Mouse (Mus musculus) induced T-regulatory cell, adult 2 months (primary cell): ENCODE results near the gene Prss57.

Experiments
- DNase-seq: peaks from one replicate; pipeline ENCODE4 v3.0.0-alpha.2; 2012; ENCODE audit warnings: low read depth

The Prss57 gene

DNA sequence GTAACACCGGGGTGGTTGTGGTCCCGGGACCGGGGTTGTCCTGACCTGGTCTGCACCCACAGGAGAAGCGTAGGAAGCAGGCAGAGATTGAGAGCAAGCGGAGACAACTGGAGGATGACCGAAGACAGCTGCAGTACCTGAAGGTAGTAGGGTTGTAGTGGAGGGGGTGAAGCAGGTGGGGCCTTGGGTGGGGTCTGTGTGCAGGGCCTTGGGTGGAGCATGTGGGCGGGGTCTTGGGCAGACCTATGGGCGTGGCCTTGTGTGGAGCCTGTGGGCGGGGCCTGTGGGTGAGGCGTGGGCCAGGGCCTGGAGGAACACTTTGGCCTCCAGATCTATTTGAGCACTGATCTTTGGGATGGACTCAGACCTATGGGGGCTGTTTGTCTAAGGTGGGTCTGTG is 16.2 kb upstream of the Prss57 start:
- no peak for DNase-seq

DNA sequence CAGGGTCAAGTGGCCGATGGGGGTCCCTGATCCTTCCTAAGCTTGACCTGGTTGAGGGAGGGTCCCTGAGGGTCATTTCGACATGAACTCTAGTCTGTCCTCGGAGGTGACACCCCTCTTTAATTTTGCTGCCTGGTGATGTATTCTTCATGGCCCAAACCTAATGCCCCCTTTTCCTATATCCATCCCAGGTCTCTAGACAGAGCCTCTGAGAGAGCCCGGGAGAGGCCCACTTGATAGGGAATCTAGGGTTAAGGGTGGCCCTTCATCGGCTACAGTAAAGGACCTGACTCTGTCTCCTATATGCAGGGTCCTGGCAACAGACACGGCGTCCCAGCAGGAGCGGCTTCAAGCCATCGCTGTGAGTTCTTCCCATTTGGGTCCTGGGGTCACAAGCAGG is 15.6 kb upstream of the Prss57 start:
- no peak for DNase-seq

DNA sequence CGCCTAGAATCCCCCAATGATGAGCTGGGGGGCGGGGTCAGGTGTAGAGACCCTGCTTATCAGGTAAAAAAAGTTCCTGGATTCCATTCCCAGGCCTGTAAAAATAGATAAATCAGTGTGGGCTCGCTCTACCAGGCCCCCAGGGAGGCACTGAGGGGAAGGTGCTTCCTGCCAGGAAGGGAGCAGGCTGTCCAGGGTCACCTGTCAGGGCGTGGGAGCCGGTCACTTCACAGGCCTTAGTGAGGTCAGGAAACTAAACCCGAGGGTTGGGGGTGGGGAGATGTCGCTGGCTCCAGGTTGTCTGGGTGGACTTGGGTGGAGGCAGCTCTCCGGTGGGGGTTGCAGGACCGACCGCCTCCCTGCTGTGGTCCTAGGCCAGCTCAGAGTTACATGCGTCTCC is 14.9 kb upstream of the Prss57 start:
- DNase-seq: no peak

DNA sequence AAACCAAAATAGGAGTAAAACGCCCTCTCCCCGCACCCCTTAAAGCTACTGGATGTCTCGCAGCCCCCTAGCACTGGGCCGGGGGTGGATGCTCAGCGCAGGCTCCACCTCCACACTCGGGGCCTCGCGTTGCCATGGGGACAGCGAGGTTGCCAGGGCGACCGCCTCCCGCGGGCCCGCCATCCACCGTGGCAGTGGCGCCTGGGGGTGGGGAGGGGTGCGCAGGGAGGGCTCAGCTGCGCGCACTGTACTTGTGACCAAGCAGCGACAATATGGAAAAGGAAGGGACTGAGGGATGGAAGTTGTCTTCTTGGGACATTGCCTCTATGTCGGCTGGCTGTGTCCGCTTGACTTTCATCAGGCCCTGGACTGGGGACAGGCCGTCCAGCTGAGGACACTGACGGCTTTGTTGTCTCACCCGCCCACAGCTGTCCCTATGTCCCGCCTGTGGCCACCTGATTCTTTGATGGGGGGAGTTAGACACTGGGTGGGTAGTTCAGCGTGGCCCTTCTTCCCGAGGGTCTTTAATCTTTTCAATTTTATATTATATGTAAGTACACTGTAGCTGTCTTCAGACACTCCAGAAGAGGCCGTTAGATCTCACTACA is 13.1 kb upstream of the Prss57 start:
- no peak for DNase-seq

DNA sequence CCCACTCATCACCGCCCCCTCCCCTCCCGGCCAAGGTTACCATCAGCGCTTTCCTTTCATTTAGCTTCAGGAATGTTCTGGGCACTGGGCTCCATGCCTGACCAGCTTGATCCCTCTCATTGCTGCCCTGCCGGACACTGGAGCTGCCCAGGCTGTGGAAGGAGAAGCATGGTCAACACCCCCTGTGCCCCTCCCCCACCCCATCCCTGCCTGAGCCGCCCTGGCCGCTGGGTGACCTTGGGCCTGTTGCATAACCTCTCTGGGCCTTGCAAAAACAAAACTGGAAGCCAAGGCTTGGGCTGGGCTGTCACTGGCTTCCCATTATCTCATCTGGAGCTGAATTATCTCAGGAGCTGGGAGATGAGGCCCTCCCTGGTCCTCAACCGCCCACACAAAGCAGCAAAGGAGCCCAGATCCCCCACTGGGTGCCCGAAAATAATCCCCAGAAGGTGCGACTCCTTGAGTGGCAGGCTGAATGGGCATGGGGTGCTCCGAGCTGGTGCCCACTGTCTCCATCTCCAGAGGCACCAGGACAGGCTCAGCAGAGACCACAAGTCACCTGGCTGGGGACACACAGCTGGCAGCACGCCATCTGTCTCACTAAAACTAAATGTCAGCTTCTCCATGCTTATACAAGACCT is 11.7 kb upstream of the Prss57 start:
- no peak for DNase-seq

DNA sequence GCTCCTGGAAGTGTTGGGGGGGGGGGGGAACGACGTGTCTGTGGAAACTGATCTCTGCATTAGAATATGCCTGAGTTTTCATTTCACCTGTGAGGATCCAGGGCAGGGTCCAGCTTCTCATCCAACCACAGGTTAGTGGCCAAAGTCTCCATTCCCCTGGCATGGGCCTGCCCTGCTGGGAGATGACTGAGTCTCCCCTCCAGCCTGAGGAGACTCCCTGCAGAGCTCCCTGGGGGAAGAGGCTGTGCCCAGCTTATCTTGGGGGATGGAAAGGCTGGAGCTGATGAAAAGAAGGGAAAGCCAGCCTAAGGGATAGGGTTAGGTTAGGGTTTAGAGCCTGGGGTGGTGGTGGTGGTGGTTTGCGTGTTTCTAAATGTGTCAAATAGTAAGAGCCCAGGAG is 11.1 kb upstream of the Prss57 start:
- no peak for DNase-seq

DNA sequence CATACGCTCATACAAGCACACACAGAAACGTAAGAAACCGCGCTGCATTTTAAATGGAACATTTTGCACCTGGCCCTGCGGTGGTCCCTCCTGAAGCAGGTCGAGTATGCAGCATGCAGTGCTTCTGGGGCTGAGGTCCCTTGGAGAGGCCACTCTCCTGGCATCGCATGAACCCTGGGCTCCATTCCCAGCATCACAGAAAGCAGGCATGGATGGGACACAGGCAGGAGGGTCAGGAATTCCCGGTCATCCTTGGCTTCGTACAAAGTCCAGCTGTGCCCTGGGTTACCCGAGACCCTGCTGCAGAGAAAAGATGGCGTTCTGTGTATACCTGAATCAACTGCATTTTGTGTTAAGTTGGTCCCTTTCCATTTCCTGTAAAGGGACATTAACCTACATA is 9.7 kb upstream of the Prss57 start:
- no peak for DNase-seq

DNA sequence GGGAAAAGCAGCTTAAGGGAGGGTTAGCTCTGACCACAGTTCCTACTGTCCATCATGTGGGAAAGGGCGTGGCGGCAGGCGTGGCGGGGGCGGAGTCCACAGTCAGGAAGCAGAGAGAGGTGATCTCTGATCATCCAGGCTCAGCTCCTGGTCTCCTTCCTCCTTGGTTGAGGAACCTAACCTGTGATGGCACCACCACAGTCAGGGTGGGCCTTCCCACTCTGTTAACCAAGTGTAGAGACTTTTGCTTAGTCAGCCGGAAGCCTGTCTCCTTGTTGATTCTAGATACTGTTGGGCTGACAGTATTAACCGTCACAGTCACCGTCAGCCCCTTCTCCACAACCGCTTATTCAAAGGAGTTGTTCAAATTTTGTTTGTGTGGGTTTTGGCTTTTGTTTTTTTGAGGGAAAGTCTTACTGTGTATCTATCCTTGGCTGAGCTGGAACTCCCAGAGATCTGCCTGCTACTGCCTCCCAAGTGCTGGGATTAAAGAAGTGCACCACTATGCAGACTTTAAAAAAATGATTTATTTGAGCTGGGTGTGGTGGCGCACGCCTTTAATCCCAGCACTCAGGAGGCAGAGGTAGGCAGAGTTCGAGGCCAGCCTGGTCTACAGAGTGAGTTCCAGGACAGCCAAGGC is 7.6 kb upstream of the Prss57 start:
- no peak for DNase-seq

DNA sequence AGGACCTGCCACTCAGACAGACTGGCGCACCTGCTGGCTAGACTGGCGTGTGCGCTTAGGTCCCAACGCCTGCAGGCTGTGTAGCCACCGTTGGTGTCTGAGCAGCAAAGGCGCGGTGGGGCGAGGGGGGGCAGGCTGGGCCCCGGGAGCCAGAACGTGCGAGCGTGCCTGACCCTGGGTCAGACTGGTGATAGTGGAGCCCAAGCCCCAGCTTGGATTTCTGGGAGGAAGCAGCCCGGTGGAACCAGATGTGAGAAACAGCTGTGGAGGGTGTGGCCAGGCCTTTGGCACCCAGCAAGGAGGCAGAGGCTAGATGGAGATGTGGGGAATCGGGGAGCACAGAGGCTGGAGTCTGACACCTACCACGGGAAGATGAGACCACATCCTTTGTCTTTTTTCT is 6.6 kb upstream of the Prss57 start:
- no peak for DNase-seq

DNA sequence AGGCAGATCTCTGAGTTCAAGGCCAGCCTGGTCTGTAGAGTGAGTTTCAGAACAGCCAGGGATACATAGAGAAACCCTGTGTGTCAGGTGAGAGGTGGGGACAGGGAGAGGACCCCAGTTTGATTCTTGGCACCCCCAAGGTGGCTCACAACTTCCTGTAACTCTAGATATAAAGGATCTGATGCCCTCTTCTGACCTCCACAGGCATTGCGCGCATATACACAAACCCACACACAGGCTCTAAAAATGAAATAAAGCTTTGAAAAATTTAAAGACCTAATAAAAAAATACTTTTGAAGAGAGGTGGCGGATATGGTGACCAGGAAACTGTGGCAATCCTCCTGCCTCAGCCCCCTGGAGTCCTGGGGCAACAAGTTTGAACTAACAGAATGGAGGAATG is 5.1 kb upstream of the Prss57 start:
- DNase-seq: no peak

DNA sequence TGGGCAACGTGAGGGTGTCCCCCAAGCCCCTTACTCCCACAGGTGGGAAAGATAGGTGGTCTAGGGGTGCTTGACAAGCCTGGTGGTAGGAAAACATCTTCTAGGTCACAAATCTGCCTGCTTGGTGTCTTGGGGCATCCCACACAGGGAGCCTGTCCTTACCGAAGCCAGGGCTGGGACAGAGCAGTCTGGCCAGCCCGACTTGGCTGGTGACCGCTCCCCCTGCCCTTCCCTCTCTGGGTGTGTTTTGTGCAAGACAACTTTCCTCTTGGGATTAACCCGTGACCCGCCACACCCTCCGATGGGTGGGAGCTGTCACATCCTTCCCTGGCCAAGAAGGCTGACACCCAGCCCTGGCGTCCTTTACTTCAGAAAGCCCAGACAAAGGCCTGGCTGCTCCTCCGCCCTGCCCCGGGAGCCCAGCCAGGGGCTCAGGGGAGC is 3.8 kb upstream of the Prss57 start:
- no peak for DNase-seq

DNA sequence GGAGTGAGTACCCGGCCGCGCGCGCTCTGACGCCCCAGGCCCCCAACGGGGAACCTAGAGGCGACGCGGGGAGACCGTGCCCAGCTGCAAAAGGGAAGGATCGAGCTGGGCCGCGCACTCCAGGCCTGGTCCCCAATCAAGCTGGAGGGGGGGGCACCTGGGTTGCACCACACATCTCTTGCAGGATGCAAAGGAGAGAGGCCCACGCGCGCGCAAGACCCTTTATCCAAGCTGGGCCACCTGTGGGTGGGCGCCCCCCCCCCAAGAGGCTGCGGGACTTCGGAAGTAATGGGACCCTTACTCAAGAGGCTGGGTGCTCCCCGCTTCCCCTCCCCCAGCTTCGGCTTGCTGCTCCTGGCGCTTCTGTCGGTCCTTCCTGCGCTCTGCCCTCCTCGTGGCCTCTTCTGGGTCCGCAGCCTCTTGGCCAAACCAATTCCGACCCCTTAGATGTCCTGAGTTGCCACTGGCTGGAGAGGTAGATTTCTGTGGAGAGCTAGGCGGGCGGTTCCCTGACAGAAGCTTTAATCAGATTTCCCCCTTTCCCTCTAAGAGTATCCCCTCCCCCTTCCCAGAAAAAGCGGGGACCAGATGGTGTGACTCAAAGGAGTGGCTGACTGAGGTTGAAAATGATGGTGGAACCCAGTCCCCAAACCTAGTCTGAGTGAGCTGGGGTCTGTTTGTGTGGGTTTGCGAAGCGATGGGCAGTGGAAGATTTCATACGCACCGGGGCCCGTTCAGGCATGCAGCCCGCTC is 3.2 kb upstream of the Prss57 start:
- DNase-seq: no peak

DNA sequence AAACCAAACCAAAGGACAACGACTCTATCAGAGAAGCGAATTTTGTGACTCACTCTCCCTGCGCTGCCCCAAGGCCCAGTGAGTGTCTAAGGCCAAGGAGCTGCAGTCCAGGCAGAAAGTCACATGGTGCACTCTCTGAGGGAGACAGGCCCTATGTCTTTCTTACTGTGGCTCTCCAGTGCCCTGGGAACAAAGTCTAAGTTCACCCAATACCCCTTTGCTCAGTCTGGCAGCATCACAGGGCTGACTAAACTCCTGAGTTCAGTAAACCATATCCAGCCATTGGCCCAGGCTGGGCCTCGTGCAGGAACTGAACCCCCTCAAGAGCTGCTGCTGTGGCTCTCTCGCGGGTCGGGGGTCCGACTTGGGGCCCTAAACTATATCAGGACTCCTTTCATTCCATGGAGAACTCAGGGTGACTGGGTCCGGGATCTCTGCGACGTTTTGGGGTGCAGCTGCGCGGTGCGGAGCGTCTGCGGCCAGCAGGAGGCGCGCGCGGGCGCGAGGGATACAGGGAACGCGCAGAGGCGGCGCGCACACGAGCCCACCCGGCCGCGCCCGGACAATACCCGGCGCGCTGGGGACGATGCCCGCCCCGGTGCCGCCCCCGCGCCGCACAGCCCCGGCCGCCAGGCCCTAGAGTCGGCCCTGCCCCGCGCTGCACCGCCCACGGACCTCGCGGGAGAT is 2.4 kb upstream of the Prss57 start, which contains the start of gene Palm:
Gene Palm (plus strand): TSS at position 522 of the 687 bp plus-strand sequence.
- DNase-seq: peak; percentile 85

DNA sequence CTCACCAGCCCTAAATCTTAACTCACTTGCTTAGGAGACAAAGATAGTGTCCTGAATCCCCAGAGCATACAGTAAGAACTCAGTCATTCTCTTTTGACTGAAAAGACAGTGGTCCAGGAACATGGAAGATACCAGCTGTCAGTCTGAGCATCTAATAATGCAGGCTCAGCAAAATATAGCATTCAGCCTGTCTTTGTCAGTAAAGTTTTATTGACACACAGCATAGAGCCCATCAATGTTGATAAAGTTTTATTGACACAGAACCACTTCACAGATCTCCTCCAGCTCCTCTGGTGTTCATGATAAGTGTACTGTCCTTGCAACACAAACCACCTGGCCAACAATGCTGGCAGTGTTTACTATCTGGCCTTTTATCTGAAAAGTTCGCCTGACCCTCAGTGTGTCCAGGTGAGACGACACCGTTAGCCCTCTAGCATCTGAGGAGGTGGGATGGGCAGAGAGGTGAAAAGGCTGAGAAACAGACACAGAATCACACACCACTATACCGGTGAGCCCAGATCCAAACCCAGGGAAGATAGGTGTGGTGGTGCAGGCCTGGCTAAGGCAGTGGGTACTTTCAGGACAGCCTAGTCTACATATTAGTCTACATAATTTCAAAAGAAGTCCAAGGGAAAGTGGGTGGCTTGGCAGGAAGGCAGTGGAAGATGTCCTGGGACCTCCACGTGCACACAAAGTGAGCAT is 1.7 kb upstream of the Prss57 start:
- DNase-seq: no peak

DNA sequence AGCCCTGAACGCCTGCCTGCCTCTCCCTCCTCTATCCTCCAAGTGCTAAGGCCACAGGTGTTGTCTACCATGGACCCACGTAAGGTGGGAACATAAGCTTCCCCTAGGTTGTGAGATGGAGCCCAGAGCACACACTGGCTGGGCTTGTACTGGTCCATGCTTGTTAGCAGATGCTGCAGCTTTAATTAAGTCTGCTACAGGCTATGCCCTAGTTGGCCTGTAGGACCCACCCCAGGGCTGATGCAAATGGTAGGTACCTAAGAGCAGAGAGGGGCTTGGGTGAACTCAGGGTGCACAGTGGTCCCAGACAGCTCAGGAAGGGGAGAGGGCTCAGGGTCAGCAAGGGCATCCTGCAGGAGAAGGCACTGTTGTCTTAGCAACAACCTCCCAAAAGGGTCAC is 1.2 kb downstream of the Prss57 start:
- DNase-seq: no peak

DNA sequence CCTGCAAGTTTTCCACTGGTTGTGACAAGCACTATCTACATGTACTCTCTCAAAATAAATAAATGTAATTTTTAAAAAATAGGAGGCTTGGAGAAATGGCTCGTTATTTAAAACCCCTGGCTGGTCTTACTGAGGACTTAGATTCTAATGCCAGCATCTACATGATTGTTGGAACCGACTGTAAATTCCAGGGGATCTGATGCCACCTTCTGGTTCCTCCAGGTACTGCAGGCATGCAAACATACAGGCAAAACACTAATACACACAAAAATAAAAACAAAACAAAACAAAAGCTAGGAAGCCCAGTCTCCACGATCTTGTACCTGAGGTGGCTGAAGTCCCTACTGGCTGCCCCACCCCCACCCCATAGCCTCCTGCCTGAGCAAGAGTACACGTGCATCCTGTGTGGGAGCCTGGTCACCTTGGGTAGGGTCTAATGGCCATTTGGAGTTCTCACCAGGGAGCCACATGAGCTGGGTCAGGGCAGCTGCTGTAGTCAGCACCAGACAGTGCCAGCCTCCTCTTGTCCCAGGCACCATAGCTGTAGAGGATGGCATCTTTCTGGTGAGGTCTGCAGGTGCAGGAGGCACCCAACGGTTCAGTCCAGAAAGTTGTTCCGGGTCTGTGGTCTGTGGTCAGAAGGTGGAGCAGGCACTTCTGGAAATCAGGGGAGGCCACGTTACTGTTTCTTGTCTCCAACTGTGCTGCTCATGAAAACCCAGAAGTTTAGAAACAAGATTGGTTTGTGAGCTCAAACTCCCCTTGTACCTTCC is 2.2 kb downstream of the Prss57 start:
- peak; percentile 90 for DNase-seq

DNA sequence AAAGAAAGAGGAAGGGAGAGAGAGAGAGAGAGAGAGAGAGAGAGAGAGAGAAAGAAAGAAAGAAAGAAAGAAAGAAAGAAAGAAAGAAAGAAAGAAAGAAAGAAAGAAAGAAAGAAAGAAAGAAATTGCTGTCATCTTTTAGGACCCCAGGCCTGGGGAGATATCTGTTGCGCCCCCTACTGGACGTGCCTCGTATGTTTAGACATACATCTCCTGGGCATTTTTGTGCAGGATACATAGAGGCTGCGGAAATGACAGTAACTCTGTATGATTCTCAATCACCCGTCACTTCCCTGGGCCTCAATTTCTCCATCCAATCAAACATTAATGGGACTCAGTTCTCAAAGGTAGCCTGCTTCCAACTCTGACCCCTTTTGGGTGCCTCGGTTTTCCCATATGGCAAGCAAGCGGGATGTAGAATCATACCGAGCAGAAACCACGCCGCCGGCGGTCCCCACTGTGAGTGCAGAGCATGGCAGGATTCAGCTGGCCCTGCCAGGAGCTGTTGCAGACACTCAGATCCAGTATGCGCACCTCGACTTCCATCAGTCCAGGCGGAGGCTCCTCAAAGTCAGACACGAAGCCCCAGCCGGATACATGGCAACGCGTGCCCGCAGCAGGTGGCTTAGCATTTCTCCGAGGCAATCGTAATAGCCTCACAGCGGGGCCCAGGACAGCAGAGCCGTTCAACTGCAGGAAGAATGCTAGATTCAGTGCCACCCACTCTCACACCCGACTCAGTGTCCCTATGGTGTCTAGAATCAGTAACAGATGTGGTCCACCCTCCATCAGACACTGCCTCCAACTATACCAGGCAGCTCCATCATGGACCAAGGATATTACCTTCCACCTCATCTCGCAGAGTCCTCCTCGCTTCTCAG is 6.6 kb downstream of the Prss57 start:
- DNase-seq: peak; percentile 77

DNA sequence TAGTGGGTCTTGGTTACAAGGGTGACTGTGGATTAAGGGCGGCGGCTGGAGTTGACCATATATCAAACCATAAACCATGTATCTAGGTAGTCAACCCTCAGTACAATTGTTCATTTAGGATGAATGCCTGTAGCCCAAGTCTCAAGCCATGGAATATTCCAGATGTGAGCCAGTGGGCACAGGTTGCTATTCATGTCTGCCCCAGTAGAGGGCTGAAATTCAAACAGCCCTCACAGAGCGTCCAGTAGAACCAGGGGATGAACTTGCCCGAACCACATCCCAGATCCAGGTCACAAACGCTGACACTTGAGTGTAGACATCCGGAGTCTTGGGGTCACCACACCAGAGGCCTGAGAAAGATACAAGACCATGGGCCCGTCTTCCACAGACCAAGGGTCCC is 7.7 kb downstream of the Prss57 start:
- no peak for DNase-seq

DNA sequence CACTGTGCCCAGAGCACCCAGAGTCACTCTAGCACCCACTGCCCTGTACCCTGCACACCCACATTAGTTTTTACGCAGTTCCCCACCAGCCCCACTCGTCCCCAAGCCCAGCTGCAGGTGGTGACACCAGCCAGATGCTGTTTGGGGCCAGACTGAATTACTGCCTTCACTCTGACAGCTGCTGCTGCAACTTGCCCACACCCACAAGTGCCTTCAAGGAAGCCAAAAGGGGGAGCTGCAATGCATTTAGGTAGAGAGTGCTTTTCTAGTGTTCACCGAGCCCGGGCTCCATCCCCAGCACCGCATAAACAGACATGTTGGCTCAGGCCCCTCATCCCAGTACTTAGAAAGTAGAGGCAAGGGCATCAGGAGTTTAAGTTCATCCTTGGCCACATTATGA is 8.8 kb downstream of the Prss57 start:
- no peak for DNase-seq

DNA sequence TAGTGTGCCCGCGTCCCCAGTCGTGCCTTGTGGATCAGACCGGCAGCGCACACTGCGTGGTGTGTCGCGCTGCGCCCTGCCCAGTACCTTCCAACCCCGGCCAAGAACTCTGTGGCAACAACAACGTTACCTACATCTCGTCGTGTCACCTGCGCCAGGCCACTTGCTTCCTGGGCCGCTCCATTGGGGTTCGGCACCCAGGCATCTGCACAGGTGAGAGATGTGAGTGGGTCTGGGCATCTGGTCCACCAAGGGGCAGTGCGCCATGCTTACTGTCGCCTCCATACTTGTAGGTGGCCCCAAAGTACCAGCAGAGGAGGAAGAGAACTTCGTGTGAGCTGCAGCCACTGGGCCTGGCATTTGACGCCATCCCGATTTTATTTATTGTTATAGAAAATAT is 9.6 kb downstream of the Prss57 start:
- DNase-seq: no peak
